Mouse (Mus musculus): ENCODE measurements around the gene Ppt2. TPM values are rescaled to one million over a fixed set of nuclear protein-coding genes. Genes with fewer than 3 reads are reported as not detected.

Gene Ppt2
- polyA plus RNA-seq, 1 experiment from 2014 or later: 19.3 TPM

DNA sequence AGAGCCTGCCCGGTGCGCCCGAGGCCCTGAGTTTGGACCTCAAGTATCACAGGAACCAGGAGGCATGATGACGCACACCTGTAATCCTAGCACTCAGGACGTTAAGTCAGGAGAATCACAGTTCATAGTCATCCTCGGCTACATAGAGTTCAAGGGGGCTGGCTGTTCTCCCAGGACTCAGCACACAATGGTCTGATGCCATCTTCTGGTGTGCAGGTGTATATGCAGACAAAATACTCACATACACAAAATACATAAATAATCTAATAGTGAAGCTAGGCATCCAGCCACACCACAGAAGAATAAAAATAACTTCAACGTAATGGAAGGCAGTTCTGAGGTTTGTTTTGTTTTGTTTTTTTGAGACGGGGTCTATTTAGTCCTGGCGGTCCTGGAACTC, 5.1 kb downstream of the Ppt2 start:
- TF ChIP-seq EP300 (IDR thresholded peaks at IDR 0.05; ENCODE audit: low read depth) (no peak), CTCF (IDR thresholded peaks at IDR 0.05; ENCODE audit: low read depth) (peak; percentile 32; the same call in 1 of the 2 replicates)
- 76% methylated on average over 9 of the region's 9 CpGs for WGBS (ENCODE audit: insufficient replicate concordance)

DNA sequence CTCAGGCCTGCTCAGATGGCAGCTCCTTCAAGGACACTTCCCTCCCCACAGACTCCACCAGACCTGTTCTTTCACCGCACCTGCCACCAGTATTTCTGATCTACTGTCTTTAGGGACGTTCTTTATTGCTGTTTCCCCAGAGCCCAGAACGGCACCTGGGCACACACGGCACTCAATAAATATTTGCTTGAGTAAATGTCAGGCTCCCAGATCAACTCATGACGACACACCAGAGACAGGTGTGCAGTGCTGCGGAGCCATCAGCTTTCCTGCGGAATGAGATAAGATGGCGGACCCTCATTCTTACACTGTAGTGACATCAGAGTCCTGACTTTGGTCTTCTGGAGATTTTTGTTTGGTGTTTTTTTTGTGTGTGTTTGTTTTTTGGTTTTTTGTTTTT, 7.3 kb downstream of the Ppt2 start:
- H3K36me3 ChIP-seq (replicated peaks; ENCODE audit: insufficient read depth, low read length): peaks cover 22% of the 10 kb centered on the region
- no peak for TF ChIP-seq CTCF (IDR thresholded peaks at IDR 0.05; ENCODE audit: low read depth)
- TF ChIP-seq EP300 (IDR thresholded peaks at IDR 0.05; ENCODE audit: low read depth): no peak
- H3K27me3 ChIP-seq (ENCODE audit: insufficient read depth, low read length): no peaks in the 10 kb centered on the region
- H3K4me1 ChIP-seq (ENCODE audit: insufficient read depth): 0 out of 2 replicates have a peak, but pooled peaks cover under 1% of the 10 kb centered on the region
- 0 out of 2 replicates have a peak overlapping the region, but pooled peaks have one; percentile 3 for H3K27ac ChIP-seq (ENCODE audit: low read depth)
- no peak overlapping the region for H3K9ac ChIP-seq (replicated peaks)
- 66% methylated on average over 8 of the region's 8 CpGs for WGBS (ENCODE audit: insufficient replicate concordance)
- H3K4me2 ChIP-seq (ENCODE audit: low read depth, low read length): no peak overlapping the region
- DNase-seq: no peak
- ATAC-seq: peak; percentile 65
- no peak overlapping the region for H3K4me3 ChIP-seq (ENCODE audit: low read depth, low read length)
- no peaks in the 10 kb centered on the region for H3K9me3 ChIP-seq (ENCODE audit: low read length)

More for the DNA sequence above, 5.1 kb downstream of the Ppt2 start:
- ATAC-seq (no peak), DNase-seq (no peak)
- H3K4me2 ChIP-seq (ENCODE audit: low read depth, low read length): no peak overlapping the region
- H3K4me3 ChIP-seq (ENCODE audit: low read depth, low read length): no peak overlapping the region
- H3K9ac ChIP-seq (replicated peaks): no peak overlapping the region
- no peak overlapping the region for H3K27ac ChIP-seq (ENCODE audit: low read depth)
- H3K9me3 ChIP-seq (ENCODE audit: low read length): no peaks in the 10 kb centered on the region
- H3K4me1 ChIP-seq (ENCODE audit: insufficient read depth): peaks cover 18% of the 10 kb centered on the region; the same call in 1 of the 2 replicates
- H3K27me3 ChIP-seq (ENCODE audit: insufficient read depth, low read length): 0 out of 2 replicates have a peak, but pooled peaks cover under 1% of the 10 kb centered on the region
- peaks cover 20% of the 10 kb centered on the region for H3K36me3 ChIP-seq (replicated peaks; ENCODE audit: insufficient read depth, low read length)

DNA sequence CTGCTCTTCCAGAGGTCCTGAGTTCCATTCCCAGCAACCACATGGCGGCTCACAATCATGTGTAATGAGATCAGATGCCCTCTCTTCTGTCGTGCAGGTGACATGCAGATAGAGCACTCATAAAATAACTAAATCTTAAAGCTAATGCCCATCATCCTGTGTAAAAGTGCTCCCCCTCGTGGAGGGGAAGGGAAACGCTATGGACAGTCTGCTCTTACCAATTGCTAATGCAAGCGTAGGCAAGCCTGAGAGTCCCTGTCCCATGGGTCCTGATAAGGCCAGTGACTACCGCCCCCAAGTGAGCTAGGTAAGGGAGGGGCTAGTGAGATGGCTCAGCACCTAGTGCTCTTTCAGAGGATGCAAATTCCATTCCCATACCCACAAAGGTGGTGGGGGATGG, 9.3 kb downstream of the Ppt2 start:
- Histone ChIP-seq H3K4me3 (ENCODE audit: low read depth, low read length) (no peak overlapping the region), H3K36me3 (replicated peaks; ENCODE audit: insufficient read depth, low read length) (peaks cover 20% of the 10 kb centered on the region), H3K9me3 (ENCODE audit: low read length) (no peaks in the 10 kb centered on the region), H3K27ac (ENCODE audit: low read depth) (no peak overlapping the region), H3K9ac (replicated peaks) (no peak overlapping the region), H3K4me2 (ENCODE audit: low read depth, low read length) (no peak overlapping the region), H3K4me1 (ENCODE audit: insufficient read depth) (no peaks in the 10 kb centered on the region), H3K27me3 (ENCODE audit: insufficient read depth, low read length) (no peaks in the 10 kb centered on the region)
- peak; percentile 81 for DNase-seq
- TF ChIP-seq EP300 (IDR thresholded peaks at IDR 0.05; ENCODE audit: low read depth) (no peak), CTCF (IDR thresholded peaks at IDR 0.05; ENCODE audit: low read depth) (peak; percentile 96)
- 12% methylated on average over 6 of the region's 6 CpGs for WGBS (ENCODE audit: insufficient replicate concordance)
- peak; percentile 61 for ATAC-seq

DNA sequence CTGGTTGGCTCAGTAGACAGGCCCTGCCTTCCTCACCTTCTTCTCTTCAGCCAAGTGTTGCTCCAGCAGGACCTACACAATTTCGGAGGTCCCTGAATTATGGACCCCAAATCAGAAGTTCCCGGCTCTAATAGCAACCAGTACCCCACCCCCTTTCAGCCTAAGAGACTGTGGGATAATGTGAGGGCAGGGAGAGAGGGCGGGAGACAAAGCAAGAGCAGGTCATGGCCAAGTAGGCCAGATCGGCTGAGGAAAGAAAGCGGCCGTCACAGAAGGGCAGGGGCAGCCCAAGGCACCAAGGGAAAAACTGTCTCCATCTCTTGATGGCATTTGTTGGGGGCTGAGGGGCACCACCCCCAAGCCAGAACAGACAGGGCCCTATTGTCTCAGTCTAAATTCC, 12.4 kb downstream of the Ppt2 start, which contains the start of gene Egfl8:
Gene Egfl8, minus strand, starts transcription at position 101 of the 400 bp plus-strand sequence.
- Histone ChIP-seq H3K27ac (ENCODE audit: low read depth) (no peak within 1 kb of the TSS), H3K27me3 (ENCODE audit: insufficient read depth, low read length) (no peaks in the 10 kb centered on the region), H3K36me3 (replicated peaks; ENCODE audit: insufficient read depth, low read length) (peaks cover 31% of the 10 kb centered on the region), H3K4me1 (ENCODE audit: insufficient read depth) (no peaks in the 10 kb centered on the region), H3K4me2 (ENCODE audit: low read depth, low read length) (no peak within 1 kb of the TSS), H3K9ac (replicated peaks) (no peak within 1 kb of the TSS), H3K9me3 (ENCODE audit: low read length) (no peaks in the 10 kb centered on the region), H3K4me3 (ENCODE audit: low read depth, low read length) (no peak within 1 kb of the TSS)
- WGBS (ENCODE audit: insufficient replicate concordance): 84% methylated on average over 6 of the region's 6 CpGs
- ATAC-seq: no peak
- no peak for DNase-seq
- TF ChIP-seq CTCF (IDR thresholded peaks at IDR 0.05; ENCODE audit: low read depth) (no peak), EP300 (IDR thresholded peaks at IDR 0.05; ENCODE audit: low read depth) (no peak)

DNA sequence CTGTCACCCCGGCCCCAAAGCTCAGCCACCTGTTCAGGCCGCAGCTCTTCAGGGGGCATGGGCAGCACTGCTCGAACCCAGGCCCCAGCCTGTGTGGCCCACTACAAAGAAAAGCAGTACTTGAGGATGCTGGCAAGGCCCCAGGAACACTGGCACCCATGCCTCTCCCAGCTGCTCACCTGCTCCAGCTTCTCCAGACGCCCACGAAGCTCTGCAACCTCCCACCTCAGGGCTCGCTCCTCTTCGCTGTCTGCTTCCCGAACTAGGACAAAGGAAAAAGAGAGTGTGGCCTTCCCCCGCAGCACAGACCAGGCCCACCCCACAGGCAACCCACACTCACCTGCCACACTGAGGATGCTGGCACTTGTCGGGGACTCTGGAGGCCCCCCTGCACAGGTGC, 14.5 kb downstream of the Ppt2 start:
- H3K9me3 ChIP-seq (ENCODE audit: low read length): no peaks in the 10 kb centered on the region
- DNase-seq: no peak
- H3K9ac ChIP-seq (replicated peaks): no peak overlapping the region
- H3K27me3 ChIP-seq (ENCODE audit: insufficient read depth, low read length): no peaks in the 10 kb centered on the region
- H3K4me2 ChIP-seq (ENCODE audit: low read depth, low read length): no peak overlapping the region
- H3K27ac ChIP-seq (ENCODE audit: low read depth): no peak overlapping the region; the same call in 1 of the 2 replicates
- peaks cover 36% of the 10 kb centered on the region for H3K36me3 ChIP-seq (replicated peaks; ENCODE audit: insufficient read depth, low read length)
- ATAC-seq: no peak
- H3K4me3 ChIP-seq (ENCODE audit: low read depth, low read length): no peak overlapping the region
- no peaks in the 10 kb centered on the region for H3K4me1 ChIP-seq (ENCODE audit: insufficient read depth)
- TF ChIP-seq CTCF (IDR thresholded peaks at IDR 0.05; ENCODE audit: low read depth) (no peak), EP300 (IDR thresholded peaks at IDR 0.05; ENCODE audit: low read depth) (no peak)
- 91% methylated on average over 10 of the region's 10 CpGs for WGBS (ENCODE audit: insufficient replicate concordance)

DNA sequence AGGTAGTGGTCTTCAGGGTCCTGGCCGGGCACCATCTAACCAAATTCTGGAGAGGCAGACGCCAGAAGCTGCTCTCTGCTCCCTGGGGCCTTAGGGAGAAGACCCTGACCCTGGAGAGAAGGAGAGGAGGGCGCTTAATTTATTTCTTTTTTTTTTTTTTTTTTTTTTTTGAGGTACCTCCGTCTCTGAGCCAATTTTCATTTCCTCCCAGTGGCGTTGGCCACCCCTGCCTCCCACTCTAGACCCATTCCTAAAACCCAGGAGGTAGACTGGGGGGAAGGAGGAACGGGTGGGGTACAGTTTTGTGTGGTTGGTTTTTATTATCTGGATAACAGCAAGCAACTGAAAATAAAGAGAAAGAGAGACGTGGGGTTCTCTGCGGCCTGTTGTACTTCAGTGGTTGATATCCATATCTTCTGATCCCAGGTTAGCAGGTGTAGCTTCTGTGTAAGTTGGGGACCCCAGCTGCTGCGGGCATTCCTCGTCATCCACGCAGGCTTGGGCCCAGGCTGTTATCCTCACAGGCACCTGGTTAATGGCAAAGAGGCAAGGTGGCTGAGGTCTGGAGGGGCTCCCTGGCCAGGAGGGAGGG, 15.2 kb downstream of the Ppt2 start:
- WGBS (ENCODE audit: insufficient replicate concordance): 63% methylated on average over 11 of the region's 11 CpGs
- peaks cover 37% of the 10 kb centered on the region for H3K36me3 ChIP-seq (replicated peaks; ENCODE audit: insufficient read depth, low read length)
- peak; percentile 70 for ATAC-seq
- H3K4me1 ChIP-seq (ENCODE audit: insufficient read depth): peaks cover 5% of the 10 kb centered on the region
- TF ChIP-seq EP300 (IDR thresholded peaks at IDR 0.05; ENCODE audit: low read depth) (peak; percentile 83), CTCF (IDR thresholded peaks at IDR 0.05; ENCODE audit: low read depth) (no peak)
- DNase-seq: no peak
- H3K9me3 ChIP-seq (ENCODE audit: low read length): no peaks in the 10 kb centered on the region
- no peaks in the 10 kb centered on the region for H3K27me3 ChIP-seq (ENCODE audit: insufficient read depth, low read length)
- H3K9ac ChIP-seq (replicated peaks): no peak overlapping the region
- H3K4me2 ChIP-seq (ENCODE audit: low read depth, low read length): no peak overlapping the region
- H3K4me3 ChIP-seq (ENCODE audit: low read depth, low read length): no peak overlapping the region
- H3K27ac ChIP-seq (ENCODE audit: low read depth): no peak overlapping the region; the same call in 1 of the 2 replicates
